In genomic region chr3:25143555-25144311, GRCm38 (mm10) we compare ENCODE assay signal across 8 mouse cellular contexts. TPM values are rescaled to one million over a fixed set of nuclear protein-coding genes. Genes with fewer than 3 reads are reported as not detected.
A peak's percentile ranks its signal among the peaks of the same experiment; 100 is the strongest.
DNase-seq lines count a peak whose midpoint lies in the region; ATAC-seq lines count a peak whose summit lies in the region.

Gene Naaladl2 (minus strand): TSS chr3:25144261.

- peak within 1 kb of the TSS; percentile 60 for H3K4me2 ChIP-seq in lung, embryonic 15.5 days

- H3K36me3 ChIP-seq in lung, embryonic 15.5 days, result no peaks in the 10 kb centered on the region

- peak within 1 kb of the TSS; percentile 29 for H3K27ac ChIP-seq in lung, embryonic 15.5 days

- H3K9me3 ChIP-seq in lung, embryonic 15.5 days, result no peaks in the 10 kb centered on the region

- peak; percentile 68 for ATAC-seq in frontal cortex, adult (ENCODE audit: low TSS enrichment)
- peak; percentile 56 for ATAC-seq in hematopoietic stem cell, adult 5-6 weeks (replicated peaks in 1 of 2; ENCODE audit: insufficient read depth in 1 of 2, low FRiP score in 2 of 2, low TSS enrichment in 1 of 2, low read depth in 1 of 2, poor library complexity in 2 of 2, severe bottlenecking in 2 of 2)
- peak; percentile 93 for ATAC-seq in lung, embryonic 15.5 days (ENCODE audit: borderline replicate concordance, extremely low read depth, low FRiP score, low TSS enrichment)

- DNase-seq in Muller cell, postnatal 12 days (ENCODE audit: inconsistent ontology term), result peak; percentile 91
- DNase-seq in cerebellum, adult 8-10 months, result peak; percentile 75
- peak; percentile 62 to 81 for DNase-seq in layer of hippocampus, postnatal 14 days (ENCODE audit: low spot score in 2 of 2)
- DNase-seq in retina, postnatal 7 days (ENCODE audit: low read depth, low spot score), result peak; percentile 57
- DNase-seq in T-cell, adult 2 months (ENCODE audit: low spot score), result no peak

- no peaks in the 10 kb centered on the region for H3K4me1 ChIP-seq in lung, embryonic 15.5 days

- peak within 1 kb of the TSS; percentile 61 for H3K4me3 ChIP-seq in lung, embryonic 15.5 days

- no peaks in the 10 kb centered on the region for H3K27me3 ChIP-seq in lung, embryonic 15.5 days

- H3K9ac ChIP-seq in lung, embryonic 15.5 days, result peak within 1 kb of the TSS; percentile 51

- under 1% methylated on average over 82 of the region's 93 CpGs for WGBS in lung, embryonic 15.5 days

RNA-seq across cellular contexts. Expression of gene Naaladl2, which starts in this region (rescaled TPM):
- 0.15 and 0.63 TPM in 2 replicates for total RNA-seq in hematopoietic stem cell, adult 5-6 weeks (2017)
- total RNA-seq in layer of hippocampus, postnatal 14 days (2021), result 1 to 10 TPM; 2.6 to 2.8 TPM
- polyA plus RNA-seq in lung, embryonic 15.5 days (2015; fragmentation: Nextera tagmentation; extraction: Ambion mirVana), result 2.9 and 3.2 TPM in 2 replicates

Comparison
In these comparisons a context has a peak if more than half of its experiments do, and no peak if none do; other contexts are left out.
1. Peak in ATAC-seq in hematopoietic stem cell, adult 5-6 weeks; RNA of the gene not detected or under 1 TPM.